Mouse (Mus musculus) heart, postnatal 0 days (tissue): Measurements from ENCODE around the gene Tle6.

Source experiments
- CTCF ChIP-seq: IDR thresholded peaks from 2 replicates; pipeline ENCODE4 v1.5.1; 2016; ENCODE audit warnings: antibody characterized with exemption, control low read depth, low read depth
- EP300 ChIP-seq: IDR thresholded peaks from 2 replicates; pipeline ENCODE4 v1.6.1; 2016; ENCODE audit warnings: antibody characterized with exemption, low read depth

DNA sequence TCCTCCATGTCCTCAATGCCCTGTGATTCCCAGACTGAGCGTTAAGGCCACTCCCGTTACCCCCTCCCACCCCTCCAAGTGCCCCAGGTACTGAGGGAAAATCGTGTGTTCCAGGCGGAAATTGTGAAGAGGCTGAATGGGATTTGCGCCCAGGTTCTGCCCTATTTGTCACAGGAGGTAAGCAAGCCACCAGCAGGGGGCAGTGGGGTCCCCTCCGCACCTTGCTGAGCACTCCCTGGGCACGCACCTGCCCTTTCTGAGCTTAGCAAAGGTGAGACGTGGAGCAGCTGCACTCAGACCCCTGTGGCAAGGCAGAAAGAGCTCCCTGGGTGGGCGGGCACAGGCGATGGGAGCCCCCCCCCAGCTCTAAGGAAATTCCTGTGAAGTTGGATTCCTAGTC lies 36.1 kb downstream of the Tle6 start:
- TF ChIP-seq CTCF (peak; percentile 54), EP300 (no peak)
